Mouse (Mus musculus) layer of hippocampus, adult 9-10 months (tissue): ENCODE results near the gene Tspan18.

Source experiments
- DNase-seq: peaks from one replicate; pipeline ENCODE4 v3.0.0; 2022; ENCODE audit warnings: low spot score

Gene Tspan18

DNA sequence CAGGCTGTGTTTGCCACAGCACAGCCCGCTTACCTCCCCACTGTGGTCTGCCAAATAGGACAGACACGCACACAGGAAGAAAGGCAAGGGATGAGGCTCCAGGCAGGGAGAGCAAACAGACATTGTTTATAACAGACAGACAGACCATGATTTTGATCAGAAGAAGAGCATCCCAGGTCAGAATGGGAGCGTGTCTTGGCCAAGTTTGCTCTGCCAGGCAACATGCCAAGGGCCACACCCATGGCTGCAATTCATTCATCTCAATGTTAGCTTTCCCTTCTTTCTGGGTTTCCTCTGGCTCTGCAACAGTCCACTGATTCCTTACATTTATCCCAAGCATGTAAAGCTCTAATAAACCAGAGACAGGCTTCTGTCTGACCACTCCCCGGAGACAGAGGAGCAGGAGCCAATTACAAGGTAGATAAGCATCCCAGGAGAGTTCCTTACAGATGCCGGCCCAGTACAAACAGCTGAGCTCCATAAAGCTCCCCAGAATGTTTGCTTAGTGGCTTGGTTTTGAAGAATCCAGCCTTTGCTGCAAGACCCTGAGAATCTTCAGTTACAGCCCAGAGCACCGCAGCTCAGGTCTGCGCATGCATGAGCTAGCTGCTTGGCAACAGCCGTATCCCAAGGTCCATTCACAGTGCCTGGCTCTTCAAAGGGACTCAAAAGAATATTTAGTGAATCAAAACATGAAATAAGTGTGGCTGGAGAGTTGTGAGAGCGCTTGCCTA is 5.2 kb upstream of the Tspan18 start:
- DNase-seq: no peak

DNA sequence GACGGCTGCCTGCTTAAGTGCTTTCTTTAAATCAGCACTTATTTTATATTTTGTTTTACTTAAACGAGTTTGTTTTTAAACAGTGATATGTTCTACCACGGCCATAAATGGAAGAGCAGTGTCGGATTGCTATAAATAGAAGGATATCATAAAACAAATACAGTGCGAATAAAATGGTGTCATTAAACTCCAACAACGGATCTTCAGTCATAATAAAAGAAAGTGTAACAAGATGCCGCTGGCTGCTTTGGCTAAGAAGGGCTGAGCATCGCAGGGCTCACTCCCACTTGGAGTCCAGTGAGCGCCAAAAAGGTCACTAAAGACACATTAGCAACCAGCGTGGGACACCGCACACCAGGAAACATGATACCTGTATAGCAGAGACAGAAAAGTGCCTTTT is 1.7 kb upstream of the Tspan18 start:
- no peak for DNase-seq

DNA sequence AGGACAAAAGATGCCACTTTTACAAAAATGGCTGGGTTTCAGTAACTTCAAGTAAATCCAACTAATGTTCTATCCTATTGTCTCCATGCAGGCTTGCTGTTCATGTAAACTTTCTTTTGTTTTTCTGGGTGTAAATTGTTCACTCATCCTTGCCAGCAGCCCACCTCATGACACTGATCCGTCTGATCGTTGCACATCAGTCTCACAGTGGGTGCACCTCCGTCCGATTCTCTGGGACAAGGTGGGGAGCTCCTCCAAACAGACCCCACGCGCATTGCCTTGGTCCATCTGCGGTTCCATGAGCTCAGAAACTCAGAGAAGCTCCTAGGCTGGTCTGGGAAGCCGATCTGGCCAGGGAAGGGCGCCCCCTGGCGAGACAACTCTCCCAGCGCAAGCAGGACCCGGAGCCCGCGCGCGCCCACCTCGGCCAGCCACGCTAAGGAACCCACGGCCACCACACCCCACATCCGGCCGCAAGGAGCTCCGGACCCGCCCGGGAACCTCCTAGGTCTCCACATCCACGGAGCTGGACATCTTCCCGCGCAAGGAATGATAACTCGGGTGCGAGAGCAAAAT is 976 bp downstream of the Tspan18 start:
- no peak for DNase-seq

DNA sequence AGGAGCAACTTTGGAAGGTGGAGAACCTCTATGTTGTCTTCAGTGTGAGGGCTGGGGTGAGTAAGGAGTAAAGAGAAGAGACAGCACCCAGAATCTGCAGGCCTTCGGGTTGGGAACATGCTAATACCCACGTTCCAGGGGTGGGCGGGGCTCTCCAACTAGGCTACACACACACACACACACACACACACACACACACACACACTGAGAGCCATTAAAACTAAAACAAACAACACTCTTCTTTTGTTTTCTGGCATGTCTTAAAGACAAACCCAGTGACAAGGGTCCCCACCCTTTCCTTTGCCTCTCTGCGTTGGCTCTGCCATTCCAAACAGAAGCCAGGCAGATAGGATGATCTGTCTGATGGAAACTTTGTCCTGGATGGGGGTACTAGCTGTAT is 2.0 kb downstream of the Tspan18 start:
- DNase-seq: no peak

DNA sequence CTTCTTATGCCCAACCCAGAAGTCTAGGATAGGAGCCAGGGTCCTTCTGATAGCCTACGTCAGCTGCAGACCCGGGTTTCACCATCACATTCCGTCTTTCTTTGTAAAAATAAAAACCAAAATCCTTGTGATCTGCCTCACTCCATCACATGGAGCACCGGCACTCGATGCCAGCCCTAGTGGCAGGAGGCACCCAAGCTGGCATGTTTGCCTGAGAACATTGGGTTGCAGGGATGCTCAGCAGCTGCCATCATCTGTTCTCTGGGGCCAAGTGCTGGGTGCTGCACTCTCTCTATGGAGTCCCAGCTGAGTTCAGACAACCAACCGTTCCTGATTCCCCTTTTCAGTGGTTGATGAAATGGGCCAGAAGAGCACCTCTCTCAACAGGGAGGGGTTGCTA is 3.2 kb downstream of the Tspan18 start:
- no peak for DNase-seq

DNA sequence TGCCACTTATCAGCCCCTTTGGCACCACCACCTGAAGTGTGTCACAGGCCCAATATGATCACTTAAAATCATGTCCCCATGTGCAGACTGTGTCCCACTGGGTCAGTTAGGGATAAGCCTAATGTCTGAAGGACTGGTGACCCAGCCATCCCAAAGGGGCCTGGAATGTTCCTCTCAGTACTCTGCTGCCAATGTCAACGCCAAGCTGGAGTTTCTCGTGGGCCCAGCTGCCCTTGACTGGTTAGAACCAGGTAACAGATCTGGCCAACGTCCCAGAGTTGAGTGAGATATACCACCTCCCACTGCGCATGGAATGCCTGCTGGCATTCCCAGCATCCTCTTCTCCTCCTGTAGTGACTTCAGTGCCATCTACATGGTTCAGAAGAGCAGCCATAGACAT is 5.2 kb downstream of the Tspan18 start:
- DNase-seq: no peak

DNA sequence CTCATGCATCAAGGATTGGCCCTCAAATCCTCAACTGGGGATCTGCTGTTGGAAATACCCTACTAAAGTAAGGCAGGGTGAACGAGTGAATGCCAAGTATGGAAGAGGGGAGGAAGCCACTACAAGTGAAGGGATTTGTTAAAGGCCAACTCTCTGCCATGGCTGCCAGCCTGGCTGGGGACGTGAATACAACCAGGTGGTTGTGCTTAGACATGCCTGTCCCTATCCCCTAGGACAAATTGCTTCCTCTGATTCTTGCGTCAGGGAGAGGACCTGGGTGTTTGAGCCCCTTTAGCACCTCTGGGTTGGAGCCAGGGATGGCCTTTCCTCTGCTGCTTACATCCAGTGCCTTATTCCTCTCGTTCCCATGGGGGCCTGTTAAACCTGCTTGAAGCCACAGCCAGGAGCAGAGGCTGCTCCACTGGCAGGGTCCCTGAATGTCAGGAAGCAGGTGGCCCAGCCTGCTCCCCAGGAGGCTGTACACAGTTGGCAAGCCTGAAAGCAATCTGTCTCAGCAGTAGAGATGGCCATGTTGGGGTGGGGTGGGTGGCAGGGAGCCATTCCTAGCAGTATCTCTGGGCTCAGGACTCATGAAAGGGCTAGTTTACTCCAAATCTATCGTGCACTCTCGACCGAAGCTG is 6.3 kb downstream of the Tspan18 start:
- no peak for DNase-seq

DNA sequence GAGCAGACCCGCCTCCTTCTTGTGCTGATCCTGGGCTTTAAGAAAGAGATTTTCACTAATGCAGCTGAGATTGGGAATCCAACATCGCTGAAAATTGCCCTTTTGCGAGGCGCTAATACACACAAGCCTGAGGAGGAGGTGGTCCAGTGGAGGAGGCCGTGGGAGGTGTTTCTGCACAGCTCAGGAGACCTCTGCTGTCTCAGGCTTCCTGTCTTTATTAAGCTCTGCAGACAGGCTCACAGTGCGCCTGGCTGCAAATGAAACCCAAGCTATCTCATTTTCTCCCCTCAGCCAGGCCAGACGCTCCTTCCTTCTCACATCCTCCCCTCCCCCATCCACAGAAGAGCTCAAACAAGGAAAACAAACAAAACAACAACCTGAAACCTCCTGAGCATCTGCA is 9.6 kb downstream of the Tspan18 start:
- DNase-seq: no peak

DNA sequence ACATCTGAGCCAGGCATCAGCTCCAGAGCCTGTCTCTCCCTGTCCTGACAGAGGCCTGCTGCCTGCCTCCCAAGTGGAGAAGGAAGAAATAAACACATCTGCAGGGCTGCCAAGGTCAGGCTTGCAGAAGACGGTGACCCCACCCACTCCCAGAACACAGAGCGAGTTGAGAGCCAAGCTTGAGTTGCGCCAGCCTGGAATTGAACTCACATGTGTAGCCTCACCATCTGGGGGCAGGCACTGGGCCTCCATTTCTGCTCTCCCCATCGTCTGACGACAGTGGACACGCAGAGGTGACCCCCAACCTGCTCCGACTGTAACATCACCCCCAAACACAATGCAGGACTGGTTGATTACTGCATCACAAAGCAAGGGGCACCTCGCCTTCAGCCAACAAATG is 12.4 kb downstream of the Tspan18 start:
- no peak for DNase-seq

DNA sequence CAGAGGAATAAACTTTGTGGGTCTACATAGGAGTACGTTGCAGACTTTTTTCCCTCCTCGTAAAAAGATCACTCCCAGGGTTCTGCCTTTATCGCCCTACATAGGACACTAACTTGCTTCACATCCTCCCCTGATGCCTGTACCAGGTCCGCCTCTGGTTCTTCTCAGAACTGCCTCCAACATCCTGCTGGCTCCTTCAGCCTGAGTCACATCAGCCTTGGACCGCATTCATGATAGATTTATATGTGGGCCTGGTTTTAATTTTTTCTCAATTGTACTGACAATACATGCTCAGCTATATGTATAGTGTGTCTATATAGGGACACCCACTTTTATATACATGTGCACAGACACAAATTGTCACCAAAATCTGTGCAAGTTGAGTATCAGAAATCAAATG is 14.0 kb downstream of the Tspan18 start:
- DNase-seq: no peak

DNA sequence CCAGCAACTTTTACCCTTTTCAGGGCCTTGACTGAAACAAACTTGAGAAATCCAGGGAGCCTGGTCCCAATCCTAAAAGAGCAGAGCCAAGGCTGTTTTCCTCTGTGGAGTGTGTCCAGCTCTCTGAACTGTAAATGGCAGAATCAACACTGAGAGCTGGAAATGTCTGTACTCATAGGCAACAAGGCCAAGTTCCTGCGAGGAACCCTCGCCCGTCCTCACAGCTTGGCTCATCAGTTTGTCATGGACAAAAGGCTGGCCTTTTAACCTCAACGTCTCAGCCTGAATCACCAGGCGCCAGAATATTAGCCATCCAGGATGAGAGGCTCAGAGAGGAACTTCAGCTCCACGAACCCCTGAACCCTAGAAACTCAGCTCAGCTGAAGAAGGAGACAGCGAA is 14.7 kb downstream of the Tspan18 start:
- no peak for DNase-seq

DNA sequence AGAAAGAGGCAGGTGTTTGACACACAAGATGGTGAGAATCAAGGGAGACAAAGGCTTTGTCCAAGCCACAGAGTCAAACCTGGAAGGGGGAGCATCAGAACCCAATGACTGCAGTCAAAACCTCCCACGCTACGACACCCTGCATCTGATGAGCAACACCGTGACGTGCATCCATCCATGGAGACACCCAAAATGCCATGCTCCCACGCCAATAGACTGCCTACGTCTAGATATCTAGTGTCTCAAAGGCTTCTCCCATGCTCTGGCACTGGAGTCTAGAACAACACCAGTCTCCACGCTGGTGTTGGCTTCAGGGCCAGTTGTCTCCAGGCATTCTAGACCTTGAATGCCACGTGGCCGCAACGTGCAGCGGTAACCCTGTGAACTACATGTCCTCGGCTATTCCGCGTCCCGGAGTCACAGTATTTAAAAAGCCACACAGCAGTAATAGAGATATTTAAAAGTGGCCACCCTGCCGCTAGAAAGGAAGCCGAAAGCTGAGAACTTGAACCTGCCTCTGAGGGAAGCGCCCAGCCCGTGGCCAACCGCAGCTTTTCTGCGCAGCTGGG is 15.4 kb downstream of the Tspan18 start:
- no peak for DNase-seq

DNA sequence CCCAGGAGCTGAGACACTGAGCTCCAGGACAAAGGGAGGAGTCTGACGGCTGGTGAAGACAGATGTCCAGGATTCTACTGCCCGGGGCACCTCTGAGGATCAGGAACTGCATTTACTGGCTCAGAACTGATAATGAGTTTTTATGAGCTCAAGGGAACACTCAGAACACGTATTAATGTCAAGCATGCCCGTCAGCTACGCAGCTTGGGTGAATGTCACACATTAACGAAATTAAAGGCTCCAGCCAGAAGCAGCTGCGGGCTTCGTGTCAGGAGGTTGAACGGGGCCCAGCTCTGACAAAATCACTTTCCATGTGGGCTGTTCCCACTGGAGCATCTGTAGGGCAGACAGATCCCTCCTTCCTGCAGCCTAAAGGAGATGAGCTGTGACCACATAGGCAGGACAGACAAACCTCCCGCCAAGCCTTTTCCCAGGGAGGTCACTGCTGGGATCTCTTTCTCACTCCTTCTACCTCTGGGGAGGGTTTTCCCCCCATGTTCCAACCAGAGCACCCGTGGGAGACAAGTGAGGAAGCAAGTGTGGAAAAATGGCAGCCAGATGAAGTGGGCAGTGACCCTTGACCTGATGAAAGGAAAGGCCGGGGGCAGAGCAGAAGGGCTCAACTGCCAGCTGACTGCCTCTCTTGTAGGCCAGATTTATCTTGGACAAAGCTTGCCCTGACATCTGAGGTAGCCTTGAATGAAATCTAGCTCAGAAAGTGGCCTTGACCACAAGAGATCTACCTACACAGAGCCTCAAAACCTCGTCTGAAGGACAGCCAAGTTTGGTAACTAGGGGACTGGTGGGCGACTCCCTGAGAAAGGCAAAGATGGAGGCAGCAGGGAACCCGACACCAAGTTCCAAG is 20.3 kb downstream of the Tspan18 start:
- DNase-seq: no peak

DNA sequence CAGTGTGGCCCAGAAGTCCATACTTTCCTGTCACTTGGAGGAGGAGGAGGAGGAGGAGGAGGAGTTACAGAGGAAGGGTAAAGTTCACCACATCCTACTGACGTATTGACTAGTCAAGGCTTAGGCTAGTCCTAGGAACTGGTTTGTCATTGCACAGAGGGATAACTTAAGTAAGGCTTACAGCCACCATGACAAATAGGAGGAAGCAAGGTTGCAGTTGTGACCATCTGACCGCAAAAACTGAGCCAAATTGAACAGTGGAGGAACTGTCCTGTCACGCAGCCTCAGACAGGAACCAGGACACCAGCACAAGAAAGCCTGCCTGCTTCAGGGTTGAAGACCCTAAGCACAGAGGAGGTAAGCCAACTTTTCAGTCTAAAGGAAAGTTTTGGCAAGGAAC is 21.8 kb downstream of the Tspan18 start:
- no peak for DNase-seq

DNA sequence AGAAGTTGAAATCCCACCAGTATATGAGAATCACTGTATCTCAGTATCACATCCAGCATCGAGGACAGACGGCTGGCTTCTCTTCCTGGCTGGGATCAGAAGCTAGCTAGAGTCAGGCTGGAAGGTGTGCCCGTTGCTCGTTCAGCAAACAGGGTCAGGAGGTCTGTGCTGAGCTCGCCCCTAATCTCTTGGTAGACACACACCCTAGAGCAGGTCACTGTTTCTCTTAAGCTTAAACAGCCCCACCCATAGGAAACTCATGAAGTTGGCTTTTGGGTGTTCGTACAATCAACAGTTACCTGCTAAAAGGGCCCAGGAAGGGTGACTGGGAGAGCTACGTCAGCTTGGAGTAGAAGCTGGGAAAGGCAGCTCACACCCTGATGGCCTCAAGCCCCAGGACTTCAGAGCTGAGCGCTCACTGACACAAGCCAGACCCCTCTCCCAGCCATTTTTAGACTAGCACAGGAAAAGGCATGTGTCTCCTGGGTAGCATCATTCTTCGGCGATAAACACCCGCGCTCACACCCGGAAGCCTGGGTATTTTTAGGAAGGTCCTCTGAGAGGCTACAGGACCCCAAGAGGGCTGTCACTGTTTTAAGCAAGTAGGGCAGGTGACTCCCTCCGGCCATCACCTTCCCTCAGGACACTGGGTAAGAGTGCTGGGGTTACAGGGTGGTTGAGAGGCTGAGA is 24.4 kb downstream of the Tspan18 start:
- DNase-seq: no peak

DNA sequence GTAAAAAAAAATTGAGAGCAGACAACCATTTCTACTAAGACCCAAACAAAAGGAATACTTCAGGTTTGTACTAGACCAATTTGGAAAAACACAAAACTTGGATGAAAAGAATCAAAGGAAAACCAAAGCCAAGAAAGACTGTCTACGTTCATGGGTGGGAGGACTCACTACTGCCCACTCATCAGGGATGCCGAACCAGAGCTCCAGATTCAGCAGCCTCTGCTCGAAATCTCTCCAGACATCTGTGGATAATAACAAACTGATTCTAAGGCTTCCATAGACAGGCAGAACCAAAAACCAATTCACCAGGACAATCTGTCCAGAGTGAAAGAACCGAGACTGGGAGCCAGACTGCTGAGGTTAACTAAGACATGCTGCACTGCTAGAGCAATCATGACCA is 27.4 kb downstream of the Tspan18 start:
- DNase-seq: no peak

DNA sequence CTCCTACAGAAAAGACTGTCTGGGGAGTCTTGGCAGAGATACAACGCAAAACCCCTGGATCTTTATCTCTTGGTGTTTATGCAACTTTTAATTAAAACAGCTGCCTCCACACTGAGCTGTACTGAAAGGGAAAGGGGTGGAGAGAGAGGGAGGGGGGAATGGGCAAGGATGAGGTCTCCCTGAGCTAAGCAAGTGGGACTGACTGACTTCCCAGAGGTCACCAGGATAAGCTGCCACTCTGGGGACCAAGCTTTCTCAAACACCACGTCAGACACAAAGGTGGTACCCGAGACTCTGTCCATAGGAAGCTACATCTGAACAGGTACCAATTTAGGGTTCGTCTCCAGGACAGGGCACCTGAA is 30.1 kb downstream of the Tspan18 start:
- DNase-seq: no peak

DNA sequence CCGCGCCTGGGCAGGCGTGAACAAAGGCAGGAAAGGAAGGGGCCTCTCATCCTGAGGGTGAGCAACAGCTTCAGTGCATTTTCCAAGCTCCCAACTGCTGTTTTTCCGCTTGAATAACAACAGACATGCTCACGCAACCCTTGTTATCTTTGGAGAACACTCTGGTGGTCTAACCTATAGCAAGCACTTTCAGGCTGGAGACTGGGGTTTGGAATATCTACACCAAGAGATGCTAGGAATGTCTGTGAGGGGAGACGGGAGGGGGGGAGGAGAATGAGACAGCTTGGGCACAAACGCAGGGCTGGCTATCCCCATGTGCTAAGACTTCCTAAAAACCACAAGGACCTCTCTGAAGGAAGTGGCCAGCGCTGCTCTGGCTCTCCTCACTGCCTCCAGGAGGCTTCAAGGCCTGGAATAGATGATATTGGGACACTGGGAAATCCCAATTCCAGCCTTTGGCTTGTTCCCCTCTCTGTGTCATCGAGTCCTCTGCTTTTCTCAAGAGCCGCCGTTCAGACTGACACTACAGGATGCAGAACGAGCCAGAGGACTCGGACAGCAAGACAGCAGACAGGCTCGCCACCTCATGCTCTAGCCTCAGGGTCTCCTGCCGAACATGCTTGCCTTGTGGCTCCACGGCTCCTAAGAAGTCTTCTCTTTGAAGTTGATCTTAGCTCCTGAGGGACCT is 30.6 kb downstream of the Tspan18 start:
- no peak for DNase-seq

DNA sequence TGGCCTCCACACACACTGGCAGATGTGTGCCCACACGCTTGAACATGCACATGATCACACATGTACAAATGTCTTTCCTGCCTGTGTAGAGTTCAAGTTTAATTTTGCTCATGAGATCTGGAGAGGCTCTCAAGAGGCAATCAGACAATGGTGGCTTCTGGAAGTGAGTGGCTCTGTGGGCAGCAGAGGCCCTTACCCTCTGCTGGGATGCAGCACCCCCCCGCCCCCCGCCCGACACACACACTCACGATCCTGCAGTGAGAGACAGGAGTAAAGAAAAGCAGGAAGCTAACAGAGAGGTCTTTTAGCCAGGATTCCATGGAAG is 31.1 kb downstream of the Tspan18 start:
- no peak for DNase-seq

DNA sequence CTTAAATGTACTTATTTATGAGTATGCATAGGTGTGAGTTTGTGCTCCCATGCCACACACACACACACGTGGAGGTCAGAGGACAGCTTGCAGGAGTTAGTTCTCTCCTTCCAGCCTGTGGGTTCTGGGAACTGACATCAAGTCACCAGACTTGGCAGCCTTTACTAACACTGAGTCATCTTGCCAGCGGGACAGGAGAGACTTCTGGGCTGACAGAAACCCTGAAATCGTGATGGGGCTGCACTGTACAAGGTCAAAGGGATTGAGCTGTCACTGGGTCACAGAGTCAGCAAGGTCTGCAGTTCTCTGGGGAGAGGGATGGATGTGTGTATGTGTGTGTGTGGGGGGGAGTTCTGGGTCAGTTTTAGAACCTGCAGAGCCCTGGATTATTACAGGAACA is 36.6 kb downstream of the Tspan18 start:
- DNase-seq: no peak

DNA sequence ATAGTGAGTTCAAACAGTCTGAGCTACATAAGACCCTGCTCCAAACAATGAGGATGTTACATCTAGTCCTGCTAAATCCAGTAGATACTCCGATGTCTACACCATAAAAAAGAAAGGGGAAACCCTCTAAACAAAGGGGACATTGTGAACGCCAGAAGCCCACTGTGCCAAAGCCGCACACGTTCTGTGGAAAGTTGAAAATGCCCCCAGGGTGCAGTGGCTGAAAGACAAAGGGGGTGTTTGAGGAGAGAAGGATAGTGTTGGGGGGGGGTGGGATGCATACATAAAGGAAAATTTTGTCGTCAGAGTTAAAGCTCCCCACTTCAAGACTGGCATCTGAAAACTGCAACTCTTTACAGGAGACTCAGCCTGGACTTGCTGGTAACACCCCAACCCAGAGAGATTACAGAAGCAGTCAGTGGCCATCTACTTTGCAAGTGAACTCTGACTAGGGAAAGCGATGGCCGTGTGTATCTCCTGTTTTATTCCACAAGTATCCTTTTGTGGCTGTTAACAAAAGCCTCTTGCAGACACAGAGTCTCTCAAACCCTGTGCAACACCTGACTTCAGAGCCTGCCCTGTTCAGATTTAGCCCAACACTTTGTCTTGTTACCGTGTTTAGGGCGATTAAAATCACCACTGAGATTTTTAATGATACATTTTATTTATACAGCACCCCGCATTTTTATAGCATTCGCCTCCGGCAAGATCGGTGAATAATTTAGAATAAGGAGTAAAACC is 42.9 kb downstream of the Tspan18 start:
- no peak for DNase-seq
